Comparison of ENCODE assay signal across 8 mouse cellular contexts in genomic region chr4:121028659-121029392, GRCm38 (mm10). TPM values are rescaled to one million over a fixed set of nuclear protein-coding genes. Genes with fewer than 3 reads are reported as not detected.
DNase-seq lines count a peak whose midpoint lies in the region; ATAC-seq and TF ChIP-seq lines count a peak whose summit lies in the region.
"Had no signal": no experiment of that assay in that cellular context is flagged by ENCODE, and none has a peak within 500 bp of the region (broad histone marks: within the 10 kb centered on the region; RNA-seq: fewer than 3 reads in every experiment).

No protein-coding gene starts in this region.

- no peaks in the 10 kb centered on the region for H3K9me3 ChIP-seq in kidney, embryonic 14.5 days (ENCODE audit: control insufficient read depth, low read length)
- H3K9me3 ChIP-seq in neural tube, embryonic 11.5 days (ENCODE audit: control insufficient read depth, low read length) = no peaks in the 10 kb centered on the region
- H3K9me3 ChIP-seq: heart, embryonic 15.5 days had no signal

- WGBS in kidney, adult 2 months = 37% methylated on average over 14 of the region's 14 CpGs
- 29% methylated on average over 14 of the region's 14 CpGs for WGBS in kidney, embryonic 14.5 days
- 45% methylated on average over 14 of the region's 14 CpGs for whole genome bisulfite sequencing in bone marrow, adult 2 months
- 30% methylated on average over 14 of the region's 14 CpGs for WGBS in neural tube, embryonic 11.5 days

- no peak for ATAC-seq in kidney, embryonic 14.5 days (ENCODE audit: low FRiP score, low TSS enrichment)
- ATAC-seq in neural tube, embryonic 11.5 days (ENCODE audit: insufficient read depth, low FRiP score, low TSS enrichment) = no peak

- no peaks in the 10 kb centered on the region for H3K36me3 ChIP-seq in kidney, adult 2 months (ENCODE audit: control insufficient read depth, insufficient read depth, low read length)
- H3K36me3 ChIP-seq in kidney, embryonic 14.5 days (ENCODE audit: control insufficient read depth, insufficient read depth, low read length) = no peaks in the 10 kb centered on the region
- no peaks in the 10 kb centered on the region for H3K36me3 ChIP-seq in neural tube, embryonic 11.5 days (ENCODE audit: control insufficient read depth, insufficient read depth, low read length)
- H3K36me3 ChIP-seq: heart, embryonic 15.5 days had no signal

- peak; percentile 53 for DNase-seq in kidney, adult 2 months
- peak; percentile 79 for DNase-seq in ES-CJ7 (ENCODE audit: low read depth, low spot score)
- peak; percentile 59 for DNase-seq in forelimb bud, embryonic 11.5 days (ENCODE audit: low read depth, low spot score)
- peak; percentile 47 to 52 for DNase-seq in left cerebral cortex, postnatal 25 days (ENCODE audit: low spot score in 2 of 2)
- peak; percentile 76 for DNase-seq in neural tube, embryonic 11.5 days (ENCODE audit: low spot score)

- H3K27ac ChIP-seq in kidney, adult 2 months (ENCODE audit: insufficient read depth, low read depth, low read length) = no peak overlapping the region
- no peak overlapping the region for H3K27ac ChIP-seq in kidney, embryonic 14.5 days (ENCODE audit: low read depth, low read length)
- H3K27ac ChIP-seq in bone marrow, adult 2 months (ENCODE audit: control insufficient read depth, insufficient read depth, low read depth, low read length, poor library complexity) = no peak overlapping the region
- no peak overlapping the region for H3K27ac ChIP-seq in neural tube, embryonic 11.5 days (ENCODE audit: low read depth, low read length)
- H3K27ac ChIP-seq: heart, embryonic 15.5 days had no signal

- TF ChIP-seq POLR2A in kidney, adult 2 months (IDR thresholded peaks at IDR 0.05; ENCODE audit: low read depth, low read length) = no peak
- TF ChIP-seq POLR2A in bone marrow, adult 2 months (IDR thresholded peaks at IDR 0.05; ENCODE audit: borderline replicate concordance, control insufficient read depth, low read depth, low read length) = no peak

- peak; percentile 77 for TF ChIP-seq CTCF in kidney, adult 2 months (conservative IDR thresholded peaks at IDR 0.05; ENCODE audit: insufficient read depth, insufficient read length, low read depth, low read length)
- peak; percentile 87 for TF ChIP-seq CTCF in bone marrow, adult 2 months (IDR thresholded peaks at IDR 0.05; ENCODE audit: control insufficient read depth, insufficient read depth, low read length)

- no peaks in the 10 kb centered on the region for H3K27me3 ChIP-seq in kidney, adult 2 months (replicated peaks; ENCODE audit: control insufficient read depth, insufficient read depth, low read length)
- no peaks in the 10 kb centered on the region for H3K27me3 ChIP-seq in kidney, embryonic 14.5 days (ENCODE audit: control insufficient read depth, insufficient read depth, low read length)
- H3K27me3 ChIP-seq in neural tube, embryonic 11.5 days (ENCODE audit: control insufficient read depth, insufficient read depth, low read length) = no peaks in the 10 kb centered on the region
- H3K27me3 ChIP-seq: heart, embryonic 15.5 days had no signal

- H3K4me3 ChIP-seq in kidney, adult 2 months (ENCODE audit: insufficient read depth, low read depth, low read length) = no peak overlapping the region
- no peak overlapping the region for H3K4me3 ChIP-seq in kidney, embryonic 14.5 days (ENCODE audit: low read length)
- H3K4me3 ChIP-seq in bone marrow, adult 2 months (replicated peaks; ENCODE audit: control insufficient read depth, low read depth, low read length) = no peak overlapping the region
- H3K4me3 ChIP-seq in neural tube, embryonic 11.5 days (ENCODE audit: low read depth, low read length) = no peak overlapping the region
- H3K4me3 ChIP-seq: heart, embryonic 15.5 days had no signal

- intact Hi-C loops in left cerebral cortex, postnatal 25 days (cut with DNase I) = loop anchor here (2.0 to 10.0 kb wide), 2 partner anchors 42 to 206 kb away; no protein-coding TSS in a partner anchor

- no peaks in the 10 kb centered on the region for H3K4me1 ChIP-seq in kidney, adult 2 months (ENCODE audit: control insufficient read depth, insufficient read depth, low read length)
- H3K4me1 ChIP-seq in kidney, embryonic 14.5 days (ENCODE audit: control insufficient read depth, insufficient read depth, low read length) = no peaks in the 10 kb centered on the region
- peaks cover 5% of the 10 kb centered on the region; the same call in 1 of the 2 replicates for H3K4me1 ChIP-seq in bone marrow, adult 2 months (ENCODE audit: control insufficient read depth, insufficient read depth, low read length)
- H3K4me1 ChIP-seq in neural tube, embryonic 11.5 days (ENCODE audit: control insufficient read depth, insufficient read depth, low read length) = no peaks in the 10 kb centered on the region
- H3K4me1 ChIP-seq: heart, embryonic 15.5 days had no signal

- no peak overlapping the region for H3K9ac ChIP-seq in kidney, embryonic 14.5 days (ENCODE audit: low read depth, low read length)
- no peak overlapping the region for H3K9ac ChIP-seq in neural tube, embryonic 11.5 days (ENCODE audit: low read length)
- H3K9ac ChIP-seq: heart, embryonic 15.5 days had no signal

- H3K4me2 ChIP-seq in kidney, embryonic 14.5 days (replicated peaks; ENCODE audit: low read depth, low read length) = no peak overlapping the region
- no peak overlapping the region for H3K4me2 ChIP-seq in neural tube, embryonic 11.5 days (ENCODE audit: low read depth)
- H3K4me2 ChIP-seq: heart, embryonic 15.5 days had no signal

RNA-seq across cellular contexts. Expression of gene Col9a2, which starts 10.4 kb away (rescaled TPM):
- polyA plus RNA-seq in kidney, adult 2 months (2012; rRNA removed) = not detected in 2 replicates
- 1.7 and 3.2 TPM in 2 replicates for polyA plus RNA-seq in kidney, embryonic 14.5 days (2014; fragmentation: Nextera tagmentation; extraction: Ambion mirVana)
- polyA plus RNA-seq in bone marrow, adult 2 months (2011; ENCODE audit: insufficient read depth, insufficient read length, low replicate concordance, missing spikeins) = not detected in 2 replicates
- total RNA-seq in left cerebral cortex, postnatal 25 days (2021) = 1 to 10 TPM; 5.2 to 5.5 TPM
- polyA plus RNA-seq in neural tube, embryonic 11.5 days (2014; fragmentation: Nextera tagmentation; extraction: Ambion mirVana) = 8.4 and 8.5 TPM in 2 replicates

RNA-seq across cellular contexts. Expression of gene Smap2, which starts 11.8 kb away (rescaled TPM):
- 20.5 and 27.3 TPM in 2 replicates for polyA plus RNA-seq in kidney, adult 2 months (2012; rRNA removed)
- 13.5 and 20.2 TPM in 2 replicates for polyA plus RNA-seq in kidney, embryonic 14.5 days (2014; fragmentation: Nextera tagmentation; extraction: Ambion mirVana)
- 43.1 and 60.0 TPM in 2 replicates for polyA plus RNA-seq in bone marrow, adult 2 months (2011; ENCODE audit: insufficient read depth, insufficient read length, low replicate concordance, missing spikeins)
- 100 to 1,000 TPM; 188 to 194 TPM for total RNA-seq in left cerebral cortex, postnatal 25 days (2021)
- 22.5 and 24.7 TPM in 2 replicates for polyA plus RNA-seq in neural tube, embryonic 11.5 days (2014; fragmentation: Nextera tagmentation; extraction: Ambion mirVana)
